Mouse (Mus musculus) right cerebral cortex, postnatal 36 days (tissue): ENCODE measurements around the gene Nup37.

ENCODE experiments used
- DNase-seq, 2 experiments: peaks; one replicate each; pipeline ENCODE4 v3.0.0; 2022; ENCODE audit warnings: low spot score in 2 of 2, mixed read lengths in 1 of 2

The Nup37 gene

GRCm38 (mm10) chr10:88227962-88228361 is 81.2 kb downstream of the Nup37 start:
- no peak for DNase-seq
